Mouse (Mus musculus) intestine, embryonic 15.5 days (tissue): ENCODE measurements at regions not wholly inside any gene's neighbourhood (a gene's known extent, or its start where the extent isn't known, plus 50 kb on each side); places are given as distances from the start of the nearest gene placed in this dataset.

Experiments used
- ATAC-seq: fragments of 200-750 bp; cut with Nextera tagmentation; 2 replicates; pipeline ENCODE4 v1.8.0; 2017; ENCODE audit warnings: moderate TSS enrichment, moderate library complexity
- H3K27ac ChIP-seq: fragments of 300-500 bp; sonication (generic); 2 replicates; pipeline ENCODE4 v1.5.1; 2015; ENCODE audit warnings: mild to moderate bottlenecking, inconsistent platforms
- H3K27me3 ChIP-seq: fragments of 300-500 bp; sonication (generic); replicated peaks from 2 replicates; pipeline ENCODE4 v1.6.1; 2015; ENCODE audit warnings: inconsistent platforms
- H3K36me3 ChIP-seq: fragments of 300-500 bp; sonication (generic); 2 replicates; pipeline ENCODE4 v1.6.1; 2015; ENCODE audit warnings: inconsistent platforms
- H3K4me1 ChIP-seq: fragments of 300-500 bp; sonication (generic); replicated peaks from 2 replicates; pipeline ENCODE4 v1.6.1; 2015; ENCODE audit warnings: inconsistent platforms
- H3K4me2 ChIP-seq: fragments of 300-500 bp; sonication (generic); replicated peaks from 2 replicates; pipeline ENCODE4 v1.6.1; 2015; ENCODE audit warnings: mild to moderate bottlenecking, inconsistent platforms
- H3K4me3 ChIP-seq: fragments of 300-500 bp; sonication (generic); replicated peaks from 2 replicates; pipeline ENCODE4 v1.5.1; 2015; ENCODE audit warnings: inconsistent platforms
- H3K9ac ChIP-seq: fragments of 300-500 bp; sonication (generic); 2 replicates; pipeline ENCODE4 v1.6.1; 2015; ENCODE audit warnings: inconsistent platforms
- H3K9me3 ChIP-seq: fragments of 300-500 bp; sonication (generic); 2 replicates; pipeline ENCODE4 v1.6.1; 2016; ENCODE audit warnings: inconsistent platforms
- WGBS: fragments of 180-500 bp; shearing (Covaris S2); methylation state at CpG from one replicate; pipeline ENCODE4 v1.1.7; 2015; 5-methylcytosine and 5-hydroxymethylcytosine counted together

- H3K9ac ChIP-seq = no peak overlapping the region
- H3K27ac ChIP-seq = no peak overlapping the region
- H3K4me3 ChIP-seq = no peak overlapping the region
- no peaks in the 10 kb centered on the region for H3K36me3 ChIP-seq
- no peaks in the 10 kb centered on the region for H3K27me3 ChIP-seq
- no peaks in the 10 kb centered on the region for H3K4me1 ChIP-seq
- H3K4me2 ChIP-seq = no peak overlapping the region
- no peak for ATAC-seq
- no peaks in the 10 kb centered on the region for H3K9me3 ChIP-seq
- 59% methylated on average over 6 of the region's 6 CpGs for WGBS
Measured at GRCm38 (mm10) chr1:113384888-113385430, 1520.2 kb upstream of the Dsel start.

- H3K9me3 ChIP-seq = no peaks in the 10 kb centered on the region
- no peak for ATAC-seq
- H3K4me1 ChIP-seq = no peaks in the 10 kb centered on the region
- H3K27me3 ChIP-seq = no peaks in the 10 kb centered on the region
- H3K27ac ChIP-seq = no peak overlapping the region
- WGBS = 89% methylated on average over 2 of the region's 2 CpGs
- no peaks in the 10 kb centered on the region for H3K36me3 ChIP-seq
- no peak overlapping the region for H3K9ac ChIP-seq
- H3K4me2 ChIP-seq = no peak overlapping the region
- H3K4me3 ChIP-seq = no peak overlapping the region
Measured at GRCm38 (mm10) chr1:113383717-113384116, 1519.0 kb upstream of the Dsel start.

- Histone ChIP-seq H3K9me3 (no peaks in the 10 kb centered on the region), H3K36me3 (no peaks in the 10 kb centered on the region), H3K4me1 (no peaks in the 10 kb centered on the region), H3K27me3 (no peaks in the 10 kb centered on the region), H3K9ac (no peak overlapping the region), H3K27ac (no peak overlapping the region), H3K4me2 (no peak overlapping the region), H3K4me3 (no peak overlapping the region)
- no peak for ATAC-seq
- 39% methylated on average over 1 of the region's 1 CpGs for WGBS
Measured at GRCm38 (mm10) chr1:113372679-113373078, 1508.0 kb upstream of the Dsel start.

DNA sequence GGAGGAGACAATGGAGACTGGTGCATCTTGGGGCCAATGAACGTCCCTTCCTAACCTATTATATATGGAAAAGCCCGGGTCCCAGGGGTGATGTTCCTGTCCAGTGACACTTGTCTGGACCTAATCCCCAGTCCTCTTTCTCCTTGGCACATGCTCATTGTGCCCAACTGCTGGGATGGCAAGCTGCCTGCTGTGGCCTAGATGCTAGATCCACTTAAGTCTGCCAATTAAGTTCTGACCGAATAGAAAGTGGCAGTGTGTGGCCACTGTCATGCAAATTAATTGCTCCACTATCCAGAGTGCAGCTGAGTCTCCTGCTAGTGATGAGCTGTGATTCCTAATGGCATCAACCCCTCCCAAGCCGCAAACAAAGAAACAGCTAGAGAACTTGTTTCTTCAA is 1493.5 kb upstream of the Dsel start:
- Histone ChIP-seq H3K9me3 (no peaks in the 10 kb centered on the region), H3K36me3 (no peaks in the 10 kb centered on the region), H3K4me2 (no peak overlapping the region), H3K4me1 (no peaks in the 10 kb centered on the region), H3K4me3 (no peak overlapping the region), H3K27me3 (no peaks in the 10 kb centered on the region), H3K27ac (no peak overlapping the region), H3K9ac (no peak overlapping the region)
- 77% methylated on average over 4 of the region's 4 CpGs for WGBS
- ATAC-seq = no peak

GRCm38 (mm10) chr1:113308037-113308436 is 1443.3 kb upstream of the Dsel start:
- Histone ChIP-seq H3K4me1 (no peaks in the 10 kb centered on the region), H3K4me3 (no peak overlapping the region), H3K27me3 (no peaks in the 10 kb centered on the region), H3K4me2 (no peak overlapping the region), H3K27ac (no peak overlapping the region), H3K36me3 (no peaks in the 10 kb centered on the region), H3K9ac (no peak overlapping the region), H3K9me3 (no peaks in the 10 kb centered on the region)
- no peak for ATAC-seq
- 92% methylated on average over 2 of the region's 2 CpGs for WGBS

- WGBS = 62% methylated on average over 3 of the region's 3 CpGs
- H3K4me2 ChIP-seq = no peak overlapping the region
- no peak for ATAC-seq
Measured at GRCm38 (mm10) chr1:113297807-113298206, 1433.1 kb upstream of the Dsel start.

GRCm38 (mm10) chr1:113288242-113288641 is 1423.5 kb upstream of the Dsel start:
- Histone ChIP-seq H3K4me2 (no peak overlapping the region), H3K36me3 (no peaks in the 10 kb centered on the region), H3K27ac (no peak overlapping the region), H3K9me3 (no peaks in the 10 kb centered on the region), H3K27me3 (no peaks in the 10 kb centered on the region), H3K9ac (no peak overlapping the region), H3K4me1 (no peaks in the 10 kb centered on the region), H3K4me3 (no peak overlapping the region)
- ATAC-seq = no peak

More at GRCm38 (mm10) chr1:113297807-113298206, 1433.1 kb upstream of the Dsel start:
- Histone ChIP-seq H3K27ac (no peak overlapping the region), H3K9me3 (no peaks in the 10 kb centered on the region), H3K9ac (no peak overlapping the region), H3K4me3 (no peak overlapping the region), H3K4me1 (no peaks in the 10 kb centered on the region), H3K36me3 (no peaks in the 10 kb centered on the region), H3K27me3 (no peaks in the 10 kb centered on the region)

DNA sequence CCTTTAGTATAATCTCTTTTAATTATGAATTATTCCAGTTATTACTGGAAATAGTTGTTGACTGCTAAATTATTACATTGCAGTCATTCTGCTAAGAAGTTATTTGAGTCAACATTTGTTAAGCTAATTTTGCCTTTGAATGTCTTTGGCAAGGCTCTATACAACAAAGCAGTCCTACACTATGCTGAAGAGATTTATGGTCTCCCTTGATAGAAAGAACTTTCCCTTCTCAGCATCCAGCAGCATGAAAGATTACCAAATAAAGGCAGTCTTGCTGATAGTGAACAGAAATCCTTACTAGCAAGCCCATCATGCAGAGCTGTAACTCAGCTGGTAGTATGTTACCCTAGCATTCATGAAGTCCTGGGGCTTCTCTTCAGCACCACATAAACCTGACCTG is 1419.4 kb upstream of the Dsel start:
- H3K4me2 ChIP-seq = no peak overlapping the region
- H3K9me3 ChIP-seq = no peaks in the 10 kb centered on the region
- no peak overlapping the region for H3K27ac ChIP-seq
- no peaks in the 10 kb centered on the region for H3K36me3 ChIP-seq
- H3K27me3 ChIP-seq = no peaks in the 10 kb centered on the region
- no peak overlapping the region for H3K4me3 ChIP-seq
- no peaks in the 10 kb centered on the region for H3K4me1 ChIP-seq
- no peak for ATAC-seq
- no peak overlapping the region for H3K9ac ChIP-seq

DNA sequence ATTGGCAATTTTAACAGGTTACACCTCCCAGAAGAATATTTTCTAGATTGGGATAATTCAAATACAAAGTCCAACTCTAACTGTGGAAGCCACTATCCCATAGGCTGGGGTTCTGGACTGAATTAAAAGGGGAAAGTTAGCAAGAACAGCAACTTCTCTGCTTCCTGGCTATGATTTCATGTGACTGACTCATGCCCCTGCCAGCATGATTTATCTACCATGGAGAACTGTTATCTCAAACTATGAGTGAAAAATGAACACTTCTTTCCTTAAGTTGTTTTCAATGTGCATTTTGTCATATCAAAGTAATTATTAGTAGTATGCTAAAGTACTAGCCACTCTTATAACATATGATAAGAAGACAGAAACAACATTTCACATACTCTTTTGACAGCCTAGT is 1394.7 kb upstream of the Dsel start:
- Histone ChIP-seq H3K27ac (no peak overlapping the region), H3K4me3 (no peak overlapping the region)
- no peak for ATAC-seq

DNA sequence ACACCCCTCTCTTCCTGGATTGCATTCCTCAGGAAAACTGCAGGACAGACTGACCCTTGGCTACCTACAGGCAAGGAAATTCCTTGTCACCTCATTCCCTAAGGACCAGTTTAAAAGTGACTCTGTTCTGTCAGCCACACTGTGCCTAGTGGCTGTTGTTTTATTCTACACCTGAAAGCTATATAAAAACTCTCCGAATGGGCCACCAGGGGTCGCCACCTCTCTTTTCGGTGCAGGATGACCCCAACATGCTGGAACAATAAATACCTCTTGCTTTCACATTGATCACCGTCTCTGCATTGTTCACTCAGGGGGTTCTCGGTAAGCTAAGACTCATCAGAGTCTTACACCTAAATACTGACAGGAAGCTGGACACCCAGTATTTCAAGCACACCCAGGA is 1382.6 kb upstream of the Dsel start:
- Histone ChIP-seq H3K27me3 (no peaks in the 10 kb centered on the region), H3K9me3 (no peaks in the 10 kb centered on the region), H3K27ac (no peak overlapping the region), H3K4me3 (no peak overlapping the region), H3K4me2 (no peak overlapping the region), H3K9ac (no peak overlapping the region), H3K4me1 (no peaks in the 10 kb centered on the region), H3K36me3 (no peaks in the 10 kb centered on the region)
- 73% methylated on average over 5 of the region's 5 CpGs for WGBS
- ATAC-seq = no peak

More for the DNA sequence above, 1394.7 kb upstream of the Dsel start:
- Histone ChIP-seq H3K9me3 (no peaks in the 10 kb centered on the region), H3K27me3 (no peaks in the 10 kb centered on the region), H3K4me1 (no peaks in the 10 kb centered on the region), H3K9ac (no peak overlapping the region), H3K4me2 (no peak overlapping the region), H3K36me3 (no peaks in the 10 kb centered on the region)

DNA sequence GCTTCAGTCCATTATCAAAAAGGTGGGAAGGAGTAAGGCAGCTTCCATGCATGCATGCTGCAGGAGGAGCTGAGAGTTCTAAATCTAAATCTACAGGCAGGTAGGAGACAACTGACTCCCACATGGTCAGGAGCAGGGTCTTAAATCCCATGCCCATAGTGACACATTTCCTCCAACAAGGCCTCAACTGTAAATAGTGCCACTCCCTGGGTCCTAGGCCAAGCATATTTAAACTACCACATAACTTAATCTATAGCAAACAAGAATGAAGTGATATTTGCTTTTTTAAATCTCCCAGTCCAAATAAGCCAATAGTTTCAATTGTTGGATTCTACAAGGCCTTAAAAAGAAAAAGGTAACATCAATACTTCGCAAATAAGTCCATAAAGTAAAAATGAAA is 1345.4 kb upstream of the Dsel start:
- no peak for ATAC-seq
- H3K4me2 ChIP-seq = no peak overlapping the region
- WGBS = 81% methylated on average over 1 of the region's 1 CpGs

DNA sequence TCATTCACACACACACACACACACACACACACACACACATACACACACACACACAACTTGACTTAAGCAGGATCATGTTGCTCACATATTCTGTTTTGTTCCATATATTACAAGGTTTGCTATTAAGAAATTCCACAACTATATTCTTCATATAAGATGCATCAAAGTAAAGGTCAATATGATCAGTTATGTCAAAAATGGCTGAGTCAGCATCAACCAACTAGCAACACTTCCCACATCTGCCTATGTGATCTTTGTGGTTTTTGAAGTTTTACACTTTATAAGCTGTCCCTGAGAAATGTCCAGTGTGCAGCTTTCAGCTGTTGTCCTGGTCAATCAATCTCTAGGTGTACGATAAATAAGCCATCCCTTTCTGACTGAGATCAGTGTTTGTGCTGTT is 1339.3 kb upstream of the Dsel start:
- no peak overlapping the region for H3K9ac ChIP-seq
- H3K4me2 ChIP-seq = no peak overlapping the region
- WGBS = 90% methylated on average over 1 of the region's 1 CpGs
- H3K27ac ChIP-seq = no peak overlapping the region
- H3K4me3 ChIP-seq = no peak overlapping the region
- H3K27me3 ChIP-seq = no peaks in the 10 kb centered on the region
- H3K4me1 ChIP-seq = no peaks in the 10 kb centered on the region
- no peak for ATAC-seq
- no peaks in the 10 kb centered on the region for H3K36me3 ChIP-seq
- H3K9me3 ChIP-seq = no peaks in the 10 kb centered on the region

More for the DNA sequence above, 1345.4 kb upstream of the Dsel start:
- Histone ChIP-seq H3K27ac (no peak overlapping the region), H3K4me1 (no peaks in the 10 kb centered on the region), H3K36me3 (no peaks in the 10 kb centered on the region), H3K9ac (no peak overlapping the region), H3K27me3 (no peaks in the 10 kb centered on the region), H3K4me3 (no peak overlapping the region), H3K9me3 (no peaks in the 10 kb centered on the region)

GRCm38 (mm10) chr1:113194116-113194812 is 1329.5 kb upstream of the Dsel start:
- H3K27ac ChIP-seq = no peak overlapping the region
- ATAC-seq = peak; percentile 90
- 65% methylated on average over 1 of the region's 1 CpGs for WGBS

More at GRCm38 (mm10) chr1:113194116-113194812, 1329.5 kb upstream of the Dsel start:
- no peaks in the 10 kb centered on the region for H3K36me3 ChIP-seq
- H3K4me1 ChIP-seq = no peaks in the 10 kb centered on the region
- no peak overlapping the region for H3K9ac ChIP-seq
- no peaks in the 10 kb centered on the region for H3K27me3 ChIP-seq
- H3K4me3 ChIP-seq = no peak overlapping the region
- H3K9me3 ChIP-seq = no peaks in the 10 kb centered on the region
- H3K4me2 ChIP-seq = no peak overlapping the region
